Mouse (Mus musculus): ENCODE measurements at regions not wholly inside any gene's neighbourhood (a gene's known extent, or its start where the extent isn't known, plus 50 kb on each side); places are given as distances from the start of the nearest gene placed in this dataset.

GRCm38 (mm10) chr8:127855653-127856300 is 502.6 kb upstream of the Nrp1 start:
- no peak for TF ChIP-seq CTCF (IDR thresholded peaks at IDR 0.05; ENCODE audit: extremely low read depth, insufficient read depth, low read length)
- TF ChIP-seq POLR2A (IDR thresholded peaks at IDR 0.05; ENCODE audit: extremely low read depth, insufficient read depth, low read length): no peak

Data from cortical plate, adult 2 months (tissue).